Mouse (Mus musculus): ENCODE measurements around the gene Rnf8. TPM values are rescaled to one million over a fixed set of nuclear protein-coding genes. Genes with fewer than 3 reads are reported as not detected.

The Rnf8 gene
- polyA plus RNA-seq, 1 experiment: 20.9 TPM

DNA sequence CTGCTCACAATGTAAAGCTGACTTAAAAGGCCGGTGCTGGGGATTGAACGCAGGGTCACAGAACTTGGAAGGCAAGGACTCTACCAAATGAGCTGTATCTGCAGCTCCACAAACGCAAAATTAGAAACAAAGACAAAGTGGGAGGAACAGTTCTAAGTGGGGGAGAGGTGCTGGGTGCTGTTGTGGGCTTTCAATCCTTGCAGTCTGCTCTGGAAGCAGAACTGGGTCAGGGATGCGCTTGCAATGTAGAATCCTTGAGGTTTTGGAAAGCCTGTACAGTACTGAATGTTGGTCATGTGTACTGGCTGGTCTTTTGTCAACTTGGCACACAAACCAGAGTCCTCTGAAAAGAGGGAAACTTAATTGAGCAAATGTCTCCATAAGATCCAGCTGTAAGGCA lies 1.0 kb downstream of the Rnf8 start:
- no peaks in the 10 kb centered on the region for H3K27me3 ChIP-seq (ENCODE audit: control insufficient read depth, insufficient read depth, insufficient read length)
- H3ac ChIP-seq (ENCODE audit: control insufficient read depth, insufficient read length): peak overlapping the region; percentile 90
- TF ChIP-seq TCF12 (IDR thresholded peaks at IDR 0.05; ENCODE audit: insufficient read depth, poor library complexity, severe bottlenecking): no peak
- no peak for TF ChIP-seq CEBPB (IDR thresholded peaks at IDR 0.05; ENCODE audit: insufficient read depth, poor library complexity, severe bottlenecking)
- TF ChIP-seq MAX (IDR thresholded peaks at IDR 0.05; ENCODE audit: low read depth): no peak
- TF ChIP-seq E2F4 (IDR thresholded peaks at IDR 0.05; ENCODE audit: insufficient read depth): no peak
- TF ChIP-seq TCF3 (IDR thresholded peaks at IDR 0.05; ENCODE audit: insufficient read length, low read depth): no peak
- TF ChIP-seq MYOD1 (IDR thresholded peaks at IDR 0.05; ENCODE audit: control insufficient read depth in 1 of 3, insufficient read length in 2 of 3, low read depth in 2 of 3): no peak
- TF ChIP-seq POLR2AphosphoS2 (IDR thresholded peaks at IDR 0.05; ENCODE audit: insufficient read length, low read depth): no peak
- no peak for TF ChIP-seq SRF (IDR thresholded peaks at IDR 0.05; ENCODE audit: control insufficient read depth, insufficient read length, low read depth)
- TF ChIP-seq MYOG (IDR thresholded peaks at IDR 0.05; ENCODE audit: control insufficient read depth in 1 of 3, insufficient read depth in 1 of 3, insufficient read length in 2 of 3, low read depth in 2 of 3): no peak
- peak overlapping the region; percentile 70 for H3K4me2 ChIP-seq (ENCODE audit: low read depth)
- peaks cover 34% of the 10 kb centered on the region for H3K79me2 ChIP-seq (ENCODE audit: control insufficient read depth, insufficient read depth)
- H3K4me3 ChIP-seq: peak overlapping the region; percentile 56
- H3K36me3 ChIP-seq (ENCODE audit: control insufficient read depth, insufficient read depth): no peaks in the 10 kb centered on the region

- H3K4me2 ChIP-seq (ENCODE audit: low read depth): no peak overlapping the region
- peaks cover 34% of the 10 kb centered on the region for H3K79me2 ChIP-seq (ENCODE audit: control insufficient read depth, insufficient read depth)
- no peak overlapping the region for H3ac ChIP-seq (ENCODE audit: control insufficient read depth, insufficient read length)
- TF ChIP-seq MAX (IDR thresholded peaks at IDR 0.05; ENCODE audit: low read depth) (no peak), REST (IDR thresholded peaks at IDR 0.05; ENCODE audit: insufficient read depth, insufficient read length) (no peak), POLR2AphosphoS2 (IDR thresholded peaks at IDR 0.05; ENCODE audit: insufficient read length, low read depth) (no peak), CEBPB (IDR thresholded peaks at IDR 0.05; ENCODE audit: insufficient read depth, poor library complexity, severe bottlenecking) (no peak), SRF (IDR thresholded peaks at IDR 0.05; ENCODE audit: control insufficient read depth, insufficient read length, low read depth) (no peak), MYOD1 (IDR thresholded peaks at IDR 0.05; ENCODE audit: control insufficient read depth in 1 of 3, insufficient read length in 2 of 3, low read depth in 2 of 3) (no peak), MYOG (IDR thresholded peaks at IDR 0.05; ENCODE audit: control insufficient read depth in 1 of 3, insufficient read depth in 1 of 3, insufficient read length in 2 of 3, low read depth in 2 of 3) (no peak), TCF3 (IDR thresholded peaks at IDR 0.05; ENCODE audit: insufficient read length, low read depth) (no peak), POLR2A (IDR thresholded peaks at IDR 0.05; ENCODE audit: insufficient read length, low read depth) (no peak), USF1 (IDR thresholded peaks at IDR 0.05; ENCODE audit: low read depth) (no peak), TCF12 (IDR thresholded peaks at IDR 0.05; ENCODE audit: insufficient read depth, poor library complexity, severe bottlenecking) (no peak), E2F4 (IDR thresholded peaks at IDR 0.05; ENCODE audit: insufficient read depth) (no peak)
- no peaks in the 10 kb centered on the region for H3K27me3 ChIP-seq (ENCODE audit: control insufficient read depth, insufficient read depth, insufficient read length)
- H3K36me3 ChIP-seq (ENCODE audit: control insufficient read depth, insufficient read depth): peaks cover 16% of the 10 kb centered on the region
- no peak overlapping the region for H3K4me3 ChIP-seq
Measured at GRCm38 (mm10) chr17:29619231-29619630, 4.6 kb downstream of the Rnf8 start.

DNA sequence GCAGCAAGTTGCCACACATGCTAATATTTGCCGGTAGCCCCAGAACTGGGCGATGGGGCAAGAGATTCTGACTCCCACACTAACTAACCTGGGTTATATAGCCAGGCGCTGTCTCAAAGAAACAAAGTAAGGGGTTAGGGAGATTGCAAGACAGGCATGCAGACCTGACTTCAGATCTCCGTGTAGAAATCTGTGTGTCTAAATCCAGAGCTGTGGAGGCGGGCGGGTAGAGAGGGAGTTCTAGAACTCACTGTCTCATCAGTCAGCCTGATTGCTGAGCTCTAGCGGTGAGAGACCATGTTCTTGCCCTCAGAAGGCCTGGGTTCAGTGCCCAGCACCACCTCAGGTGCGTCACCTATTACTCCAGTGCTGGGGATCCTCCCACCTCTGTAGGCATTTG lies 8.9 kb downstream of the Rnf8 start:
- Histone ChIP-seq H3K4me2 (ENCODE audit: low read depth) (no peak overlapping the region), H3ac (ENCODE audit: control insufficient read depth, insufficient read length) (no peak overlapping the region), H3K27me3 (ENCODE audit: control insufficient read depth, insufficient read depth, insufficient read length) (no peaks in the 10 kb centered on the region), H3K79me2 (ENCODE audit: control insufficient read depth, insufficient read depth) (no peaks in the 10 kb centered on the region), H3K4me3 (no peak overlapping the region), H3K36me3 (ENCODE audit: control insufficient read depth, insufficient read depth) (peaks cover 35% of the 10 kb centered on the region)
- no peak for TF ChIP-seq CEBPB (IDR thresholded peaks at IDR 0.05; ENCODE audit: insufficient read depth, poor library complexity, severe bottlenecking)
- TF ChIP-seq SRF (IDR thresholded peaks at IDR 0.05; ENCODE audit: control insufficient read depth, insufficient read length, low read depth): no peak
- TF ChIP-seq E2F4 (IDR thresholded peaks at IDR 0.05; ENCODE audit: insufficient read depth): no peak
- no peak for TF ChIP-seq TCF12 (IDR thresholded peaks at IDR 0.05; ENCODE audit: insufficient read depth, poor library complexity, severe bottlenecking)
- no peak for TF ChIP-seq MYOD1 (IDR thresholded peaks at IDR 0.05; ENCODE audit: control insufficient read depth in 1 of 3, insufficient read length in 2 of 3, low read depth in 2 of 3)
- TF ChIP-seq TCF3 (IDR thresholded peaks at IDR 0.05; ENCODE audit: insufficient read length, low read depth): no peak
- no peak for TF ChIP-seq MYOG (IDR thresholded peaks at IDR 0.05; ENCODE audit: control insufficient read depth in 1 of 3, insufficient read depth in 1 of 3, insufficient read length in 2 of 3, low read depth in 2 of 3)
- no peak for TF ChIP-seq POLR2A (IDR thresholded peaks at IDR 0.05; ENCODE audit: insufficient read length, low read depth)
- no peak for TF ChIP-seq REST (IDR thresholded peaks at IDR 0.05; ENCODE audit: insufficient read depth, insufficient read length)
- TF ChIP-seq POLR2AphosphoS2 (IDR thresholded peaks at IDR 0.05; ENCODE audit: insufficient read length, low read depth): no peak
- TF ChIP-seq USF1 (IDR thresholded peaks at IDR 0.05; ENCODE audit: low read depth): no peak
- TF ChIP-seq MAX (IDR thresholded peaks at IDR 0.05; ENCODE audit: low read depth): no peak

- Histone ChIP-seq H3K27me3 (ENCODE audit: control insufficient read depth, insufficient read depth, insufficient read length) (no peaks in the 10 kb centered on the region), H3ac (ENCODE audit: control insufficient read depth, insufficient read length) (no peak overlapping the region), H3K4me2 (ENCODE audit: low read depth) (no peak overlapping the region), H3K4me3 (no peak overlapping the region), H3K36me3 (ENCODE audit: control insufficient read depth, insufficient read depth) (peaks cover 41% of the 10 kb centered on the region), H3K79me2 (ENCODE audit: control insufficient read depth, insufficient read depth) (no peaks in the 10 kb centered on the region)
- TF ChIP-seq REST (IDR thresholded peaks at IDR 0.05; ENCODE audit: insufficient read depth, insufficient read length) (no peak), POLR2A (IDR thresholded peaks at IDR 0.05; ENCODE audit: insufficient read length, low read depth) (no peak), MYOG (IDR thresholded peaks at IDR 0.05; ENCODE audit: control insufficient read depth in 1 of 3, insufficient read depth in 1 of 3, insufficient read length in 2 of 3, low read depth in 2 of 3) (no peak), POLR2AphosphoS2 (IDR thresholded peaks at IDR 0.05; ENCODE audit: insufficient read length, low read depth) (no peak), SRF (IDR thresholded peaks at IDR 0.05; ENCODE audit: control insufficient read depth, insufficient read length, low read depth) (no peak), CEBPB (IDR thresholded peaks at IDR 0.05; ENCODE audit: insufficient read depth, poor library complexity, severe bottlenecking) (no peak), E2F4 (IDR thresholded peaks at IDR 0.05; ENCODE audit: insufficient read depth) (no peak), TCF3 (IDR thresholded peaks at IDR 0.05; ENCODE audit: insufficient read length, low read depth) (no peak), MAX (IDR thresholded peaks at IDR 0.05; ENCODE audit: low read depth) (no peak)
Measured at GRCm38 (mm10) chr17:29627285-29627684, 12.7 kb downstream of the Rnf8 start.
